Mouse (Mus musculus) lung, postnatal 0 days (tissue): ENCODE measurements around the gene Acer1.

Experiments
- CTCF ChIP-seq: IDR thresholded peaks from 2 replicates; pipeline ENCODE4 v1.5.1; 2016; ENCODE audit warnings: antibody characterized with exemption, mild to moderate bottlenecking
- EP300 ChIP-seq: IDR thresholded peaks from 2 replicates; pipeline ENCODE4 v1.6.1; 2016; ENCODE audit warnings: antibody characterized with exemption, mild to moderate bottlenecking, control low read depth

DNA sequence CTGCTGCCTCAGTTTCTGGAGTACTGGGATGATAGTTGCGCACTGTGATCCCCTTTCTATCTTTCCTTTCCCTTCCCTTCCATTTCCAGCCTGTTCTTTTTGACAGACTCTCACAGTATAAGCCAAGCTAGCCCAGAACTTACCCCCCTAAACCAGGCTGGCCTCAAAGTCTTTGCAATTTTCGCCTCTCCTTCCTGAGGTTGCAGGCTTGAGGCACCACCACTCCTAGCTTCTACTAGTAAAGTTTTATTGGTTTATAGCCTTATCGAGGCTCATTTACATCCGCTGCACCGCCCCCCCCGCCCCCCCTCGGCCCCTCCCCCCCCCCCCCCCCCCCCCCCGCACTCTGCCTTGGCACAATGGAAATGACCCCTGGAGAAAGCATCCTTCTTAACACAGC, 2.4 kb downstream of the Acer1 start:
- TF ChIP-seq CTCF (no peak), EP300 (no peak)
